Mouse (Mus musculus) thymus, adult 2 months (tissue): Measurements from ENCODE around the gene Ifnar1.

Source experiments
- CTCF ChIP-seq: fragments of 200-500 bp; IDR thresholded peaks from 2 replicates; pipeline ENCODE4 v1.5.1; 2012; ENCODE audit warnings: mild to moderate bottlenecking, control low read depth, low read length, moderate library complexity, borderline replicate concordance; ENCODE audit not compliant: control insufficient read depth, poor library complexity, insufficient read depth; ENCODE audit errors: extremely low read depth
- POLR2A ChIP-seq: fragments of 200-500 bp; IDR thresholded peaks from 2 replicates; pipeline ENCODE4 v1.6.1; 2012; ENCODE audit warnings: mild to moderate bottlenecking, low read length, control low read depth, moderate library complexity; ENCODE audit not compliant: control insufficient read depth, poor library complexity, insufficient read depth; ENCODE audit errors: extremely low read depth

DNA sequence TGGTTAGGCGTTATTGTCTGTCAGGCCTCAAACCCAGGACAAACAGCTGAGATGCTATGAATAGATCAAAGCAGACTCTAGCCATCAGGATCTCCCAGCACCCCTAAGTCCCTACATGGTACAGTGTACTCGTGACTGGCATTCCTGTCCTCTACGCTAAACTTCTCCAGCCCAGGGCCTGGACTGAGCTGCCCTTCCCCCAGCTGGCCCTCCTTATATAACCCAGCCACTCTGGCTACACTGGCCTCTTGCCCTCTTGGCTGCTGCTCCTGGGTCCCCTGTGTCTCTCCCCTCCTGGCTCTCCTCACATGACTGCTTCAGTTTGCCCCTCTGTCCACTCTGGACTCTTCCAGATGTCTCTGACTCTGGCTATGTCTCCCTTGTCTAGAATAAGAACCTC, 22.4 kb upstream of the Ifnar1 start:
- no peak for TF ChIP-seq CTCF
- TF ChIP-seq POLR2A, result no peak
